In genomic region chr3:101925663-101926062, GRCm38 (mm10) we compare ENCODE assay signal across 7 mouse cellular contexts. TPM values are rescaled to one million over a fixed set of nuclear protein-coding genes. Genes with fewer than 3 reads are reported as not detected.
DNase-seq lines count a peak whose midpoint lies in the region; ATAC-seq and TF ChIP-seq lines count a peak whose summit lies in the region.

No protein-coding gene starts in this region.

- H3K27me3 ChIP-seq in MEL (ENCODE audit: control insufficient read depth in 1 of 2, insufficient read depth in 2 of 2, low read length in 2 of 2) = no peaks in the 10 kb centered on the region
- no peaks in the 10 kb centered on the region for H3K27me3 ChIP-seq in forebrain, postnatal 0 days (ENCODE audit: insufficient read depth, low read length)
- no peaks in the 10 kb centered on the region for H3K27me3 ChIP-seq in limb, embryonic 12.5 days

- peak; percentile 78 for DNase-seq in MEL (ENCODE audit: low read depth, low spot score)
- peak; percentile 90 for DNase-seq in brain, adult 2 months (ENCODE audit: low read depth, low spot score)
- DNase-seq in forebrain, postnatal 0 days = peak; percentile 21
- no peak for DNase-seq in adrenal gland, postnatal 14 days
- no peak for DNase-seq in gastrocnemius, postnatal 14 days
- no peak for DNase-seq in left cerebral cortex, adult 8-10 months (ENCODE audit: low spot score in 2 of 2)

- no peak for TF ChIP-seq RAD21 in MEL (IDR thresholded peaks at IDR 0.05; ENCODE audit: low read depth, low read length)

- TF ChIP-seq CTCF in MEL (IDR thresholded peaks at IDR 0.05 in 2 of 3, conservative IDR thresholded peaks at IDR 0.05 in 1 of 3; ENCODE audit: control insufficient read depth in 1 of 3, insufficient read depth in 1 of 3, low read depth in 2 of 3, low read length in 3 of 3, poor library complexity in 1 of 3, severe bottlenecking in 1 of 3) = no peak
- TF ChIP-seq CTCF in forebrain, postnatal 0 days (IDR thresholded peaks at IDR 0.05; ENCODE audit: low read depth) = no peak

- intact Hi-C loops in gastrocnemius, postnatal 14 days (cut with DNase I; ENCODE audit: low total_unique reads) = no loop called here

- no peak overlapping the region for H3K4me2 ChIP-seq in forebrain, postnatal 0 days (ENCODE audit: low read depth)
- H3K4me2 ChIP-seq in limb, embryonic 12.5 days = no peak overlapping the region

- H3K27ac ChIP-seq in MEL (ENCODE audit: control insufficient read depth, low read depth, low read length) = peak overlapping the region; percentile 43
- no peak overlapping the region for H3K27ac ChIP-seq in forebrain, postnatal 0 days (ENCODE audit: low read depth, low read length)
- peak overlapping the region; percentile 69 for H3K27ac ChIP-seq in limb, embryonic 12.5 days

- ATAC-seq in forebrain, postnatal 0 days = no peak
- ATAC-seq in limb, embryonic 12.5 days (ENCODE audit: insufficient number of reproducible peaks, insufficient read depth, low FRiP score, low TSS enrichment, low read depth) = no peak

- H3K4me1 ChIP-seq in MEL (ENCODE audit: control insufficient read depth in 1 of 2, insufficient read depth in 2 of 2, low read length in 2 of 2) = peaks cover 2 to 12% of the 10 kb centered on the region in 2 experiments
- peaks cover 13% of the 10 kb centered on the region; the same call in 1 of the 2 replicates for H3K4me1 ChIP-seq in forebrain, postnatal 0 days (ENCODE audit: insufficient read depth)
- H3K4me1 ChIP-seq in limb, embryonic 12.5 days (replicated peaks) = peaks cover 42% of the 10 kb centered on the region

- H3K36me3 ChIP-seq in MEL (ENCODE audit: control insufficient read depth in 1 of 2, insufficient read depth in 2 of 2, low read length in 2 of 2) = peaks cover 0 to 9% of the 10 kb centered on the region in 2 experiments; a peak in 2 of 4 replicates
- H3K36me3 ChIP-seq in forebrain, postnatal 0 days (ENCODE audit: insufficient read depth) = no peaks in the 10 kb centered on the region
- H3K36me3 ChIP-seq in limb, embryonic 12.5 days = peaks cover 5% of the 10 kb centered on the region; the same call in 1 of the 2 replicates

- H3K79me2 ChIP-seq in MEL (ENCODE audit: control insufficient read depth, insufficient read depth, low read length, poor library complexity) = peaks cover 6% of the 10 kb centered on the region; the same call in 1 of the 2 replicates

- peak overlapping the region; percentile 6 to 39; a peak in 2 of 4 replicates for H3K4me3 ChIP-seq in MEL (ENCODE audit: control insufficient read depth in 1 of 2, insufficient read depth in 1 of 2, low read depth in 2 of 2, low read length in 2 of 2)
- no peak overlapping the region for H3K4me3 ChIP-seq in forebrain, postnatal 0 days (ENCODE audit: low read depth, low read length)
- no peak overlapping the region for H3K4me3 ChIP-seq in limb, embryonic 12.5 days (replicated peaks)

- no peak for TF ChIP-seq POLR2A in MEL (IDR thresholded peaks at IDR 0.05; ENCODE audit: control insufficient read depth in 1 of 2, insufficient read depth in 1 of 2, low read depth in 1 of 2, low read length in 2 of 2, poor library complexity in 1 of 2)

- H3K9ac ChIP-seq in MEL (ENCODE audit: control insufficient read depth, low read depth, low read length, poor library complexity, severe bottlenecking) = peak overlapping the region; percentile 74
- no peak overlapping the region for H3K9ac ChIP-seq in forebrain, postnatal 0 days
- no peak overlapping the region for H3K9ac ChIP-seq in limb, embryonic 12.5 days (replicated peaks)

- TF ChIP-seq EP300 in MEL (IDR thresholded peaks at IDR 0.05; ENCODE audit: low read depth in 1 of 2, low read length in 2 of 2) = peak; percentile 58 to 85

- H3K9me3 ChIP-seq in MEL (replicated peaks; ENCODE audit: insufficient read depth, low read length) = no peaks in the 10 kb centered on the region
- no peaks in the 10 kb centered on the region for H3K9me3 ChIP-seq in forebrain, postnatal 0 days (ENCODE audit: low read length)
- H3K9me3 ChIP-seq in limb, embryonic 12.5 days = no peaks in the 10 kb centered on the region

- WGBS in forebrain, postnatal 0 days = 60% methylated on average over 1 of the region's 1 CpGs
- WGBS in limb, embryonic 12.5 days = 61% methylated on average over 1 of the region's 1 CpGs

TF ChIP-seq in MEL, 35 proteins besides CTCF, POLR2A, EP300 and RAD21:
- 0 out of 2 replicates have a peak, but pooled peaks have one; percentile 23 for TF ChIP-seq ZNF384 (IDR thresholded peaks at IDR 0.05; ENCODE audit: low read depth, low read length)
- peak; percentile 78 for TF ChIP-seq TCF12 (IDR thresholded peaks at IDR 0.05; ENCODE audit: low read depth, low read length)
- TF ChIP-seq MAZ (IDR thresholded peaks at IDR 0.05; ENCODE audit: low read depth, low read length) = peak; percentile 81
- peak; percentile 51; the same call in 1 of the 2 replicates for TF ChIP-seq RCOR1 (IDR thresholded peaks at IDR 0.05; ENCODE audit: low read depth, low read length)
- TF ChIP-seq ZC3H11A (IDR thresholded peaks at IDR 0.05; ENCODE audit: low read depth, low read length) = no peak
- TF ChIP-seq ELF1 (IDR thresholded peaks at IDR 0.05; ENCODE audit: low read depth, low read length) = 0 out of 2 replicates have a peak, but pooled peaks have one; percentile 13
- TF ChIP-seq TBP (IDR thresholded peaks at IDR 0.05; ENCODE audit: low read depth, low read length) = 0 out of 2 replicates have a peak, but pooled peaks have one; percentile 11
- peak; percentile 68 for TF ChIP-seq TAL1 (IDR thresholded peaks at IDR 0.05; ENCODE audit: low read length)
- no peak for TF ChIP-seq MEF2A (IDR thresholded peaks at IDR 0.05; ENCODE audit: extremely low read depth, insufficient replicate concordance, low read depth, low read length, poor library complexity, severe bottlenecking)
- TF ChIP-seq UBTF (IDR thresholded peaks at IDR 0.05; ENCODE audit: borderline replicate concordance, insufficient read depth, low read depth, low read length) = no peak
- TF ChIP-seq ETS1 (IDR thresholded peaks at IDR 0.05; ENCODE audit: low read depth, low read length) = peak; percentile 84
- no peak for TF ChIP-seq NELFE (IDR thresholded peaks at IDR 0.05; ENCODE audit: low read depth, low read length)
- peak; percentile 24; the same call in 1 of the 2 replicates for TF ChIP-seq MXI1 (IDR thresholded peaks at IDR 0.05; ENCODE audit: low read depth, low read length)
- peak; percentile 52; the same call in 1 of the 2 replicates for TF ChIP-seq GATA1 (IDR thresholded peaks at IDR 0.05; ENCODE audit: low read depth, low read length)
- TF ChIP-seq SIN3A (IDR thresholded peaks at IDR 0.05; ENCODE audit: low read length) = peak; percentile 44
- TF ChIP-seq HCFC1 (IDR thresholded peaks at IDR 0.05; ENCODE audit: low read depth, low read length) = no peak

RNA-seq across cellular contexts. Expression of gene Slc22a15, which starts 1.4 kb away (rescaled TPM):
- total RNA-seq in MEL (2012; rRNA removed) = 2.1 and 2.2 TPM in 2 replicates
- polyA plus RNA-seq in MEL (2012; ENCODE audit: insufficient read depth in 1 of 2, insufficient read length in 2 of 2, low read depth in 1 of 2, low replicate concordance in 2 of 2, missing spikeins in 1 of 2) = 1 to 10 TPM in 1 of 2 experiments, not detected in 1; 7.9 TPM
- total RNA-seq in forebrain, postnatal 0 days (2014; rRNA removed) = 8.9 and 9.8 TPM in 2 replicates
- polyA plus RNA-seq in forebrain, postnatal 0 days (2015; fragmentation: Nextera tagmentation; extraction: Ambion mirVana) = 3.6 and 5.3 TPM in 2 replicates
- 4.3 and 5.6 TPM in 2 replicates for polyA plus RNA-seq in limb, embryonic 12.5 days (2016; fragmentation: Nextera tagmentation; extraction: Ambion mirVana)
- total RNA-seq in adrenal gland, postnatal 14 days (2021) = 5.9 and 7.7 TPM in 2 replicates
- 1 to 10 TPM; 1.3 to 1.8 TPM for total RNA-seq in gastrocnemius, postnatal 14 days (2021)
- total RNA-seq in left cerebral cortex, adult 8-10 months (2022) = 1 to 10 TPM; 7.9 to 9.7 (median 9.2) TPM

Comparison
In these comparisons a context has a peak if more than half of its experiments do, and no peak if none do; other contexts are left out.
1. DNase-seq: peak in MEL (single experiment), brain, adult 2 months (single experiment) and forebrain, postnatal 0 days (single experiment); none in adrenal gland, postnatal 14 days (single experiment), gastrocnemius, postnatal 14 days (single experiment) and left cerebral cortex, adult 8-10 months (0 of 2).
2. H3K4me3 ChIP-seq: peak in MEL (2 of 2); none in forebrain, postnatal 0 days (single experiment) and limb, embryonic 12.5 days (single experiment).